Mouse (Mus musculus): ENCODE data around the gene Olfr835. TPM values are rescaled to one million over a fixed set of nuclear protein-coding genes. Genes with fewer than 3 reads are reported as not detected.

Gene Olfr835
- not detected in 2 replicates for polyA plus RNA-seq (2016; fragmentation: Nextera tagmentation; extraction: Ambion mirVana)

DNA sequence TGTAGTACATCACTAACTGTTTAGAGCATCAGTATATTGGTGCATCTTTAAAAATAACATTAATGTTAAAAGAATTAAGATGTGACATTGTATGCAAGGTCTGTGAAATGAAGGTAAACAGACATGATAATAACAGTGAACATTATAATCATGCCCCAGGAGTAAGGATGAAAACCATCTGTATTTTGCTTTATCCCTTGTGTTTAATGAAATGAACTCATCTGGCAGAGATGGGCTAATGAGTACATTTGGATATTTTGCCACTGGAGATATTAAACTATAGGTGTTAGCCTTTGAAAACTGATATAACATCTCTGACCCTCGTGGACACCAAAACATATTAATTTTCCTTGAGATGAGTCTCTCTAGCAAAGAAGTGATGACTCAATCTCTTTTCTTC, at the start of gene Olfr835:
Olfr835 (plus strand) TSS at position 301 of the 400 bp plus-strand sequence.
- Histone ChIP-seq H3K9me3 (replicated peaks) (no peaks in the 10 kb centered on the region; the same call in 1 of the 2 replicates), H3K9ac (no peak within 1 kb of the TSS), H3K4me3 (no peak within 1 kb of the TSS), H3K27ac (ENCODE audit: poor library complexity, severe bottlenecking) (no peak within 1 kb of the TSS), H3K36me3 (no peaks in the 10 kb centered on the region), H3K4me2 (no peak within 1 kb of the TSS), H3K27me3 (replicated peaks) (no peaks in the 10 kb centered on the region), H3K4me1 (replicated peaks) (no peaks in the 10 kb centered on the region)
- WGBS: 44% methylated on average over 1 of the region's 1 CpGs
- ATAC-seq (ENCODE audit: insufficient number of reproducible peaks, low FRiP score): no peak

GRCm38 (mm10) chr9:18987690-18988089, 44.8 kb upstream of the Olfr835 start, which contains the start of gene Olfr834:
TSS of gene Olfr834 (plus strand) at chr9:18987990.
- Histone ChIP-seq H3K27me3 (replicated peaks) (no peaks in the 10 kb centered on the region), H3K27ac (ENCODE audit: poor library complexity, severe bottlenecking) (no peak within 1 kb of the TSS), H3K4me1 (replicated peaks) (no peaks in the 10 kb centered on the region), H3K4me2 (no peak within 1 kb of the TSS), H3K9ac (no peak within 1 kb of the TSS), H3K4me3 (no peak within 1 kb of the TSS), H3K9me3 (replicated peaks) (0 out of 2 replicates have a peak, but pooled peaks cover 2% of the 10 kb centered on the region), H3K36me3 (no peaks in the 10 kb centered on the region)
- no peak for ATAC-seq (ENCODE audit: insufficient number of reproducible peaks, low FRiP score)
- WGBS: 73% methylated on average over 3 of the region's 3 CpGs

GRCm38 (mm10) chr9:19084986-19085385, 52.5 kb downstream of the Olfr835 start:
- no peaks in the 10 kb centered on the region for H3K36me3 ChIP-seq
- H3K9ac ChIP-seq: no peak overlapping the region
- WGBS: 25% methylated on average over 3 of the region's 3 CpGs
- peaks cover 5% of the 10 kb centered on the region; the same call in 1 of the 2 replicates for H3K9me3 ChIP-seq (replicated peaks)
- H3K27ac ChIP-seq (ENCODE audit: poor library complexity, severe bottlenecking): no peak overlapping the region
- H3K4me3 ChIP-seq: no peak overlapping the region
- no peak overlapping the region for H3K4me2 ChIP-seq
- no peaks in the 10 kb centered on the region for H3K4me1 ChIP-seq (replicated peaks)
- no peaks in the 10 kb centered on the region for H3K27me3 ChIP-seq (replicated peaks)
- no peak for ATAC-seq (ENCODE audit: insufficient number of reproducible peaks, low FRiP score)

Other genes with a start within 250 kb of the Olfr835 start
- gene Olfr828, start 213.2 kb upstream of the Olfr835 start, polyA plus RNA-seq (2016; fragmentation: Nextera tagmentation; extraction: Ambion mirVana): not detected in 2 replicates
- gene Olfr829, start 177.8 kb upstream of the Olfr835 start, polyA plus RNA-seq (2016; fragmentation: Nextera tagmentation; extraction: Ambion mirVana): not detected in 2 replicates
- not detected in 2 replicates for gene Olfr830, start 158.0 kb upstream of the Olfr835 start, polyA plus RNA-seq (2016; fragmentation: Nextera tagmentation; extraction: Ambion mirVana)
- not detected in 2 replicates for gene Olfr832, start 95.6 kb upstream of the Olfr835 start, polyA plus RNA-seq (2016; fragmentation: Nextera tagmentation; extraction: Ambion mirVana)
- gene Olfr834, start 44.7 kb upstream of the Olfr835 start, polyA plus RNA-seq (2016; fragmentation: Nextera tagmentation; extraction: Ambion mirVana): not detected in 2 replicates
- 0.03 TPM in 1 of 2 replicates, not detected in the other for gene Olfr836, start 87.6 kb downstream of the Olfr835 start, polyA plus RNA-seq (2016; fragmentation: Nextera tagmentation; extraction: Ambion mirVana)
- not detected in 2 replicates for gene Olfr837, start 103.6 kb downstream of the Olfr835 start, polyA plus RNA-seq (2016; fragmentation: Nextera tagmentation; extraction: Ambion mirVana)
- gene Olfr839-ps1, start 144.6 kb downstream of the Olfr835 start, polyA plus RNA-seq (2016; fragmentation: Nextera tagmentation; extraction: Ambion mirVana): not detected in 2 replicates
- not detected in 2 replicates for gene Olfr843, start 219.3 kb downstream of the Olfr835 start, polyA plus RNA-seq (2016; fragmentation: Nextera tagmentation; extraction: Ambion mirVana)